Mouse (Mus musculus) leukemia stem cell, adult 10-12 weeks (primary cell): ENCODE measurements around the gene Hcar2. TPM values are rescaled to one million over a fixed set of nuclear protein-coding genes. Genes with fewer than 3 reads are reported as not detected.

Source experiments
- polyA plus RNA-seq: library from polyadenylated mRNA; stranded (reverse); fragments of >175 nt; gene quantifications from 2 replicates; pipeline ENCODE4 v1.2.3, GENCODE M21; 2012; ENCODE audit warnings: low replicate concordance

Hcar2 gene
- polyA plus RNA-seq = 1.2 TPM in 1 of 2 replicates, not detected in the other

GRCm38 (mm10) chr5:123865365-123865764 lies at the start of gene Hcar2:
Hcar2 (minus strand) TSS chr5:123865499.

DNA sequence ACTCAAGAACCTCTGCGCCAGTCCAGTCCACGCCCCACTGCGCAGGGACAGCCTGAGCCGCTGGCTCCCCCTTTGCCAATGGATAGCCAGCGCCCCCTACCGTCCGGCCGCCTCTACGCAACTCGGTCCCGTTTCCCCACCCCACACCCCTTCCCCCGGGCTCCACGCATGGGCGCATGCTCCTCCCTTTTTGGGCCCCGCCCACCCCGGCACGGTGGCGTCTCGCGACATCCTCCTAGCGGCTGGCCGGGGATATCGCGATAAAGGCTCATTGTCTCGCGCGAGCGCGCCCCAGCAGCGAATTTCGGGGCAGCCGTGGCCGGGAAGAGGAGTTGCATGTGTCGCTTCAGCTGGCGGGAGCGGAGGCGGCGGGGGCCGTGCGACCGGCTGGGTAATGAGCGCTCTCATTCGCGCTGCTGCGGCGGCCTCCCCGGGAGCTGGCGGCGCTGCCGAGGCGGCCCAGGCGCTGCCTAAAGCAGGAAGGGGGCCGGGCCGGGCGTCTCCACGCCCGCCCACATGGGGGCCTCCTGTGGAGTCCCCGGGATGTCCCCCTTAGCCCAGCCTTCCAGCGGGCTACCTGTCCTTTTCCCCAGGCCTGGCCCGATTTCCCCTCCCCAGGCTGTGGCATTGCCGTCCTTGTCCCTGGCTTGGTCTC lies 41.8 kb upstream of the Hcar2 start, which contains the start of gene Denr:
Gene Denr, plus strand, starts transcription at position 200 of the 655 bp plus-strand sequence.

GRCm38 (mm10) chr5:123879928-123880327 lies 14.6 kb upstream of the Hcar2 start, which contains the start of gene Hcar1:
Hcar1 (minus strand) TSS chr5:123880020.

Other genes with a start within 250 kb of the Hcar2 start
- gene Clip1, start 180.9 kb downstream of the Hcar2 start, polyA plus RNA-seq = 11.8 and 16.6 TPM in 2 replicates
- 47.2 and 47.8 TPM in 2 replicates for gene Zcchc8, start 144.4 kb downstream of the Hcar2 start, polyA plus RNA-seq
- gene Rsrc2, start 116.1 kb downstream of the Hcar2 start, polyA plus RNA-seq = 1.5 and 10.6 TPM in 2 replicates
- 2.4 and 4.5 TPM in 2 replicates for gene Kntc1, start 115.8 kb downstream of the Hcar2 start, polyA plus RNA-seq
- gene Hcar1, start 14.5 kb upstream of the Hcar2 start, polyA plus RNA-seq = not detected in 2 replicates
- gene Denr, start 41.7 kb upstream of the Hcar2 start, polyA plus RNA-seq = 66.7 and 77.6 TPM in 2 replicates
- gene Gm43518, start 61.9 kb upstream of the Hcar2 start, polyA plus RNA-seq = not detected in 2 replicates
- 0.79 and 3.3 TPM in 2 replicates for gene Ccdc62, start 65.2 kb upstream of the Hcar2 start, polyA plus RNA-seq
- 40.1 and 51.9 TPM in 2 replicates for gene Hip1r, start 108.1 kb upstream of the Hcar2 start, polyA plus RNA-seq
- gene Vps37b, start 166.8 kb upstream of the Hcar2 start, polyA plus RNA-seq = 265 and 408 TPM in 2 replicates
- gene Abcb9, start 230.3 kb upstream of the Hcar2 start, polyA plus RNA-seq = 16.0 and 26.3 TPM in 2 replicates
- 54.6 and 96.2 TPM in 2 replicates for gene Ogfod2, start 246.8 kb upstream of the Hcar2 start, polyA plus RNA-seq